Mouse (Mus musculus) left cerebral cortex, postnatal 36 days (tissue): ENCODE measurements around the gene AU021092. TPM values are rescaled to one million over a fixed set of nuclear protein-coding genes. Genes with fewer than 3 reads are reported as not detected.
"Not testable (repeated sequence)": the region's sequence is repeated elsewhere in the genome, so short reads cannot be mapped to it uniquely, and the experiment has no call there.

ENCODE experiments used
- DNase-seq, 2 experiments: peaks; one replicate each; pipeline ENCODE4 v3.0.0; 2021 to 2022; ENCODE audit warnings: low spot score in 2 of 2, mixed read lengths in 1 of 2
- intact Hi-C: fragments of 180-260 bp; cut with DNase I; formaldehyde crosslinking; loops from one replicate; pipeline ENCODE4 v1.15.1; 2025
- total RNA-seq, 2 experiments: library from RNA; stranded (reverse); gene quantifications; 2 replicates each; pipeline ENCODE4 v1.2.3; 2021

The AU021092 gene
- 1 to 10 TPM; 5.3 to 5.8 TPM for total RNA-seq

GRCm38 (mm10) chr16:5222140-5222539 is at the start of gene AU021092:
Gene AU021092, minus strand, starts transcription at chr16:5222299.
- no peak for DNase-seq

GRCm38 (mm10) chr16:5271411-5272035 is 49.4 kb upstream of the AU021092 start:
- no peak for DNase-seq
- intact Hi-C loops, result no loop called here

More at GRCm38 (mm10) chr16:5222140-5222539, at the start of gene AU021092:
- intact Hi-C loops, result no loop called here

GRCm38 (mm10) chr16:5263926-5264325 is 41.8 kb upstream of the AU021092 start:
- DNase-seq, result no peak
- intact Hi-C loops, result no loop called here

GRCm38 (mm10) chr16:5263156-5263555 is 41.1 kb upstream of the AU021092 start:
- DNase-seq, result no peak
- intact Hi-C loops, result no loop called here

- intact Hi-C loops, result no loop called here
- DNase-seq, result peak; percentile 96 to 97
Measured at GRCm38 (mm10) chr16:5255779-5256496, 33.8 kb upstream of the AU021092 start, which contains the start of gene Eef2kmt. Gene Eef2kmt, minus strand, starts transcription at chr16:5255983.

GRCm38 (mm10) chr16:5255081-5255740 is 33.1 kb upstream of the AU021092 start:
- intact Hi-C loops, result no loop called here
- DNase-seq, result no peak

- peak; percentile 42 to 48 for DNase-seq
- intact Hi-C loops, result no loop called here
Measured at GRCm38 (mm10) chr16:5254346-5255025, 32.4 kb upstream of the AU021092 start.

GRCm38 (mm10) chr16:5252260-5252659 is 30.2 kb upstream of the AU021092 start:
- intact Hi-C loops, result no loop called here
- DNase-seq, result no peak

GRCm38 (mm10) chr16:5250891-5251290 is 28.8 kb upstream of the AU021092 start:
- no peak for DNase-seq
- intact Hi-C loops, result no loop called here

GRCm38 (mm10) chr16:5244411-5244810 is 22.3 kb upstream of the AU021092 start:
- peak; percentile 47 to 49 for DNase-seq

GRCm38 (mm10) chr16:5242882-5243281 is 20.8 kb upstream of the AU021092 start:
- intact Hi-C loops, result no loop called here
- DNase-seq, result no peak

More at GRCm38 (mm10) chr16:5244411-5244810, 22.3 kb upstream of the AU021092 start:
- intact Hi-C loops, result loop anchor here (2.0 kb wide), 1 partner anchor 42 kb away; no protein-coding TSS in a partner anchor

GRCm38 (mm10) chr16:5242355-5242754 is 20.3 kb upstream of the AU021092 start:
- intact Hi-C loops, result no loop called here
- no peak for DNase-seq

GRCm38 (mm10) chr16:5233418-5234313 is 11.6 kb upstream of the AU021092 start, which contains the start of gene Alg1:
Gene Alg1, plus strand, starts transcription at chr16:5233621.
- peak; percentile 93 to 94 for DNase-seq
- intact Hi-C loops, result no loop called here

GRCm38 (mm10) chr16:5232982-5233381 is 10.9 kb upstream of the AU021092 start:
- DNase-seq, result no peak
- intact Hi-C loops, result no loop called here

- DNase-seq, intact Hi-C loops: not testable (repeated sequence)
Measured at GRCm38 (mm10) chr16:5228103-5228502, 6.0 kb upstream of the AU021092 start.

- intact Hi-C loops, DNase-seq: not testable (repeated sequence)
Measured at GRCm38 (mm10) chr16:5227501-5227900, 5.4 kb upstream of the AU021092 start.

GRCm38 (mm10) chr16:5226534-5226933 is 4.4 kb upstream of the AU021092 start:
- DNase-seq, intact Hi-C loops: not testable (repeated sequence)

- intact Hi-C loops, result no loop called here
- DNase-seq, result no peak
Measured at GRCm38 (mm10) chr16:5221403-5221802, 696 bp downstream of the AU021092 start.
